Mouse (Mus musculus) stomach, postnatal 0 days (tissue): ENCODE measurements around the gene Sco1. TPM values are rescaled to one million over a fixed set of nuclear protein-coding genes. Genes with fewer than 3 reads are reported as not detected.
A peak's percentile ranks its signal among the peaks of the same experiment; 100 is the strongest.

Experiments
- ATAC-seq: fragments of 200-750 bp; cut with Nextera tagmentation; 2 replicates; pipeline ENCODE4 v1.8.0; 2017; ENCODE audit not compliant: low FRiP score, low TSS enrichment
- DNase-seq: peaks from one replicate; pipeline ENCODE4 v3.0.0-alpha.2; 2016; ENCODE audit warnings: low spot score
- H3K27ac ChIP-seq: fragments of 300-500 bp; sonication (generic); replicated peaks from 2 replicates; pipeline ENCODE4 v1.5.1; 2014; ENCODE audit warnings: mild to moderate bottlenecking, control low read depth
- H3K27me3 ChIP-seq: fragments of 300-500 bp; sonication (generic); 2 replicates; pipeline ENCODE4 v1.6.1; 2014; ENCODE audit warnings: low read length; ENCODE audit not compliant: control insufficient read depth, insufficient read depth
- H3K36me3 ChIP-seq: fragments of 300-500 bp; sonication (generic); 2 replicates; pipeline ENCODE4 v1.6.1; 2014; ENCODE audit warnings: low read length, mixed read lengths; ENCODE audit not compliant: control insufficient read depth, insufficient read depth
- H3K4me1 ChIP-seq: fragments of 300-500 bp; sonication (generic); replicated peaks from 2 replicates; pipeline ENCODE4 v1.6.1; 2014; ENCODE audit warnings: antibody characterized with exemption; ENCODE audit not compliant: control insufficient read depth, insufficient read depth
- H3K4me2 ChIP-seq: fragments of 300-500 bp; sonication (generic); replicated peaks from 2 replicates; pipeline ENCODE4 v1.6.1; 2014; ENCODE audit warnings: low read depth, mild to moderate bottlenecking, control low read depth, moderate library complexity
- H3K4me3 ChIP-seq: fragments of 300-500 bp; sonication (generic); 2 replicates; pipeline ENCODE4 v1.5.1; 2014; ENCODE audit warnings: low read depth, low read length, control low read depth
- H3K9ac ChIP-seq: fragments of 300-500 bp; sonication (generic); 2 replicates; pipeline ENCODE4 v1.6.1; 2014; ENCODE audit warnings: mild to moderate bottlenecking, low read length, control low read depth, mixed read lengths
- H3K9me3 ChIP-seq: fragments of 300-500 bp; sonication (generic); 2 replicates; pipeline ENCODE4 v1.6.1; 2016; ENCODE audit warnings: low read length; ENCODE audit not compliant: control insufficient read depth
- CTCF ChIP-seq: IDR thresholded peaks from 2 replicates; pipeline ENCODE4 v1.5.1; 2016; ENCODE audit warnings: antibody characterized with exemption, low read depth, mild to moderate bottlenecking, moderate library complexity
- EP300 ChIP-seq: optimal IDR thresholded peaks from 2 replicates; pipeline ENCODE3; 2016; ENCODE audit warnings: antibody characterized with exemption
- WGBS: fragments of 180-500 bp; shearing (Covaris S2); extraction: QIAGEN DNeasy Blood & Tissue Kit; methylation state at CpG from one replicate; pipeline ENCODE4 v1.1.7; 2014; 5-methylcytosine and 5-hydroxymethylcytosine counted together
- polyA plus RNA-seq: library from polyadenylated mRNA; unstranded; fragments of >200 nt; fragmentation: Nextera tagmentation; extraction: Ambion mirVana; gene quantifications from 2 replicates; pipeline ENCODE4 v1.2.1, GENCODE M21; 2015

Sco1 gene
- polyA plus RNA-seq, 1 experiment from 2014 or later: 14.5 TPM

GRCm38 (mm10) chr11:67036229-67036628 is 16.2 kb upstream of the Sco1 start:
- H3K4me2 ChIP-seq: no peak overlapping the region
- no peaks in the 10 kb centered on the region for H3K9me3 ChIP-seq
- ATAC-seq (no peak), DNase-seq (no peak)
- WGBS: 79% methylated on average over 6 of the region's 6 CpGs
- no peak for TF ChIP-seq CTCF
- peaks cover 4% of the 10 kb centered on the region for H3K36me3 ChIP-seq
- H3K4me3 ChIP-seq: no peak overlapping the region
- H3K9ac ChIP-seq: no peak overlapping the region
- H3K27ac ChIP-seq: no peak overlapping the region
- H3K4me1 ChIP-seq: no peaks in the 10 kb centered on the region
- H3K27me3 ChIP-seq: no peaks in the 10 kb centered on the region

GRCm38 (mm10) chr11:67036892-67037291 is 15.6 kb upstream of the Sco1 start:
- TF ChIP-seq CTCF (no peak), EP300 (no peak)
- H3K4me3 ChIP-seq: no peak overlapping the region
- ATAC-seq: no peak
- peaks cover 4% of the 10 kb centered on the region for H3K36me3 ChIP-seq
- DNase-seq: no peak
- no peaks in the 10 kb centered on the region for H3K4me1 ChIP-seq
- WGBS: 91% methylated on average over 9 of the region's 9 CpGs
- no peaks in the 10 kb centered on the region for H3K27me3 ChIP-seq
- no peak overlapping the region for H3K27ac ChIP-seq
- no peaks in the 10 kb centered on the region for H3K9me3 ChIP-seq
- no peak overlapping the region for H3K9ac ChIP-seq
- no peak overlapping the region for H3K4me2 ChIP-seq

- Histone ChIP-seq H3K36me3 (peaks cover 4% of the 10 kb centered on the region), H3K27ac (no peak overlapping the region), H3K4me3 (no peak overlapping the region), H3K27me3 (no peaks in the 10 kb centered on the region), H3K4me1 (no peaks in the 10 kb centered on the region), H3K9ac (no peak overlapping the region), H3K4me2 (no peak overlapping the region), H3K9me3 (no peaks in the 10 kb centered on the region)
- WGBS: 96% methylated on average over 3 of the region's 3 CpGs
- no peak for DNase-seq
- TF ChIP-seq CTCF (peak; percentile 35), EP300 (no peak)
- no peak for ATAC-seq
Measured at GRCm38 (mm10) chr11:67039799-67040198, 12.7 kb upstream of the Sco1 start.

- DNase-seq: no peak
Measured at GRCm38 (mm10) chr11:67040483-67040882, 12.0 kb upstream of the Sco1 start.

GRCm38 (mm10) chr11:67043007-67043406 is 9.5 kb upstream of the Sco1 start:
- H3K36me3 ChIP-seq: peaks cover 4% of the 10 kb centered on the region
- H3K27me3 ChIP-seq: no peaks in the 10 kb centered on the region
- TF ChIP-seq EP300 (no peak), CTCF (no peak)
- peak; percentile 64 for DNase-seq
- no peak overlapping the region for H3K9ac ChIP-seq
- H3K4me3 ChIP-seq: no peak overlapping the region
- WGBS: 59% methylated on average over 8 of the region's 8 CpGs
- ATAC-seq: peak; percentile 60; the same call in 1 of the 2 replicates
- no peak overlapping the region for H3K4me2 ChIP-seq
- no peak overlapping the region for H3K27ac ChIP-seq
- no peaks in the 10 kb centered on the region for H3K9me3 ChIP-seq
- no peaks in the 10 kb centered on the region; the same call in 1 of the 2 replicates for H3K4me1 ChIP-seq

More at GRCm38 (mm10) chr11:67040483-67040882, 12.0 kb upstream of the Sco1 start:
- Histone ChIP-seq H3K27ac (no peak overlapping the region), H3K27me3 (no peaks in the 10 kb centered on the region), H3K9ac (no peak overlapping the region), H3K9me3 (no peaks in the 10 kb centered on the region), H3K4me1 (no peaks in the 10 kb centered on the region; the same call in 1 of the 2 replicates), H3K36me3 (peaks cover 4% of the 10 kb centered on the region), H3K4me2 (no peak overlapping the region), H3K4me3 (no peak overlapping the region)
- WGBS: 94% methylated on average over 6 of the region's 6 CpGs
- no peak for ATAC-seq
- TF ChIP-seq EP300 (no peak), CTCF (no peak)

GRCm38 (mm10) chr11:67044959-67045358 is 7.5 kb upstream of the Sco1 start:
- Histone ChIP-seq H3K27ac (peak overlapping the region; percentile 50), H3K9me3 (no peaks in the 10 kb centered on the region), H3K36me3 (peaks cover 4% of the 10 kb centered on the region), H3K9ac (no peak overlapping the region), H3K4me2 (no peak overlapping the region), H3K4me3 (no peak overlapping the region), H3K27me3 (no peaks in the 10 kb centered on the region), H3K4me1 (no peaks in the 10 kb centered on the region; the same call in 1 of the 2 replicates)
- no peak for TF ChIP-seq CTCF
- TF ChIP-seq EP300: no peak
- peak; percentile 97 for ATAC-seq
- WGBS: 57% methylated on average over 6 of the region's 6 CpGs
- peak; percentile 82 for DNase-seq
